Mouse (Mus musculus) lung, postnatal 0 days (tissue): Measurements from ENCODE around the gene Abtb2. TPM values are rescaled to one million over a fixed set of nuclear protein-coding genes. Genes with fewer than 3 reads are reported as not detected.

ENCODE experiments used
- ATAC-seq: fragments of 200-750 bp; cut with Nextera tagmentation; 2 replicates; pipeline ENCODE4 v1.8.0; 2017; ENCODE audit warnings: moderate library complexity
- DNase-seq: peaks from one replicate; pipeline ENCODE4 v3.0.0-alpha.2; 2016; ENCODE audit warnings: low spot score
- H3K27ac ChIP-seq: fragments of 300-500 bp; sonication (generic); 2 replicates; pipeline ENCODE4 v1.5.1; 2014; ENCODE audit warnings: antibody characterized with exemption, mild to moderate bottlenecking, low read length, mixed read lengths
- H3K27me3 ChIP-seq: fragments of 300-500 bp; sonication (generic); replicated peaks from 2 replicates; pipeline ENCODE4 v1.6.1; 2014; ENCODE audit warnings: low read length, mixed read lengths; ENCODE audit not compliant: insufficient read depth
- H3K36me3 ChIP-seq: fragments of 300-500 bp; sonication (generic); 2 replicates; pipeline ENCODE4 v1.6.1; 2014; ENCODE audit warnings: low read length, mixed read lengths; ENCODE audit not compliant: insufficient read depth
- H3K4me1 ChIP-seq: fragments of 300-500 bp; sonication (generic); 2 replicates; pipeline ENCODE4 v1.6.1; 2014; ENCODE audit warnings: antibody characterized with exemption, low read depth, low read length, mixed read lengths; ENCODE audit not compliant: insufficient read depth
- H3K4me2 ChIP-seq: fragments of 300-500 bp; sonication (generic); replicated peaks from 2 replicates; pipeline ENCODE4 v1.6.1; 2014; ENCODE audit warnings: low read depth, mild to moderate bottlenecking, low read length, moderate library complexity, mixed read lengths
- H3K4me3 ChIP-seq: fragments of 300-500 bp; sonication (generic); 2 replicates; pipeline ENCODE4 v1.5.1; 2014; ENCODE audit warnings: low read depth, low read length
- H3K9ac ChIP-seq: fragments of 300-500 bp; sonication (generic); replicated peaks from 2 replicates; pipeline ENCODE4 v1.6.1; 2014; ENCODE audit warnings: low read depth, mild to moderate bottlenecking
- H3K9me3 ChIP-seq: fragments of 300-500 bp; sonication (generic); 2 replicates; pipeline ENCODE4 v1.6.1; 2016; ENCODE audit warnings: low read length, mixed read lengths
- CTCF ChIP-seq: IDR thresholded peaks from 2 replicates; pipeline ENCODE4 v1.5.1; 2016; ENCODE audit warnings: antibody characterized with exemption, mild to moderate bottlenecking
- EP300 ChIP-seq: IDR thresholded peaks from 2 replicates; pipeline ENCODE4 v1.6.1; 2016; ENCODE audit warnings: antibody characterized with exemption, mild to moderate bottlenecking, control low read depth
- WGBS: fragments of 180-500 bp; shearing (Covaris S2); extraction: QIAGEN DNeasy Blood & Tissue Kit; methylation state at CpG from one replicate; pipeline ENCODE4 v1.1.7; 2014; 5-methylcytosine and 5-hydroxymethylcytosine counted together
- polyA plus RNA-seq: library from polyadenylated mRNA; unstranded; fragments of >200 nt; fragmentation: Nextera tagmentation; extraction: Ambion mirVana; gene quantifications from 2 replicates; pipeline ENCODE4 v1.2.1, GENCODE M21; 2015

Gene Abtb2
- polyA plus RNA-seq, 1 experiment from 2014 or later = 3.6 TPM

DNA sequence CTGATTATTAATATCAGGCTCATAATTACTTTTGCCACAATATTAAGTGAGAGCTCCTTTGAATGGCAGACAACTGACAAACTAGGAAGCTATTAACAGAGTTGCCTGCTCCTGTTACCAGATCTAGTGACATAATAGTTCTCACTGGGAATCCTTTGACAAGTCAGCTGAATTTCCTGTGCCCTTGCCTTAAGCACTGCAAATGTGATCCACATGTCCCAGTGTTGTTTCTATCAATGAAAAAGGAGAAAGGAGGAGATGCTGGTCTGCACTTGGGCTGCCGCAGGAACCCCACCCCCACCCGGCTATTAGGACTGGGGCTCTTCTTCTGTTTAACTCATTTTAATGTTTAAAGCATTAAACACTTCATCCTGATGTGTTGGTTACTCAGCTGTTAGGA lies 110.7 kb downstream of the Abtb2 start:
- no peak overlapping the region for H3K4me2 ChIP-seq
- TF ChIP-seq CTCF (no peak), EP300 (no peak)
- no peak for ATAC-seq
- no peaks in the 10 kb centered on the region for H3K27me3 ChIP-seq
- H3K27ac ChIP-seq = no peak overlapping the region
- 48% methylated on average over 2 of the region's 2 CpGs for WGBS
- DNase-seq = no peak
- H3K36me3 ChIP-seq = no peaks in the 10 kb centered on the region
- H3K4me1 ChIP-seq = no peaks in the 10 kb centered on the region; the same call in 1 of the 2 replicates
- no peaks in the 10 kb centered on the region for H3K9me3 ChIP-seq
- no peak overlapping the region for H3K9ac ChIP-seq
- no peak overlapping the region for H3K4me3 ChIP-seq

DNA sequence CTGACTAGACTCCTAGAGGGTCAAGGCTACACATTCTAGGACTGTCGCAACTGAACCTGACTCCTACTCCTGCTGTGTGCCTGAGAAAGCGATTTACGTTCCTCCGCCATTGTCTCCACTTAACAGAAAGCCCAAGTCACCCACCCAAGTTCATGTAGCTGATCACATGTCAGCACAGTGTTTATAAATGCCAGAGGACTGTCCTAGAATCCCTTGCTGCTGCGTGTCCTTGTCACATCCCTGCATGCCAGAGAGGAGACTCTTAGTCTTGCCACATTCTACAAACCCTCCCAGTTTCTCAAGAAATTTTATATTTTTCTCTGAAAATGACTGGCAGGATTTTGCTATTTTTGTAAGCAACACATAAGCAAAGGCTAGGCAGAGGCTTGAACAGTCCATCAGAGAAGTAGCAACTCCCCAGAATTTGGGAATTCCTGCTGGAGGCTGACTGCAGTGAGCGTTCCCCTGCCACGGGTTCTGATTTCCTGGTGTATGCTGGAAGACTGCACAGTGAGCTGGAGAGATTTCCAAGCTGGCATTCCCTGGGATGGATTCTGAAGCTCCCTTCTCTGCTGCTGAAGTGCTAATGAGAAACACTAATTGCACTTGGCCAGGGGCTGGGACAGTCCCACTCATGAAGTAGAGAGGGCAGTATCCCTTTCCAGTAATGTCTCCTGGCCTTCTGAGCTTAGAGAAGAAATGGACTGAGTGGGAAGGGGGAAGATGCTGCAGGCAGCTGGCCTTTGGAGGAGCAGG lies 111.7 kb downstream of the Abtb2 start:
- WGBS = 59% methylated on average over 7 of the region's 7 CpGs
- peaks cover 1% of the 10 kb centered on the region; the same call in 1 of the 2 replicates for H3K4me1 ChIP-seq
- ATAC-seq (peak; percentile 52), DNase-seq (peak; percentile 30)
- no peaks in the 10 kb centered on the region for H3K36me3 ChIP-seq
- H3K27ac ChIP-seq = no peak overlapping the region
- H3K4me3 ChIP-seq = no peak overlapping the region
- no peak overlapping the region for H3K9ac ChIP-seq
- H3K27me3 ChIP-seq = no peaks in the 10 kb centered on the region
- H3K9me3 ChIP-seq = no peaks in the 10 kb centered on the region
- TF ChIP-seq CTCF = no peak
- TF ChIP-seq EP300 = no peak
- no peak overlapping the region for H3K4me2 ChIP-seq

DNA sequence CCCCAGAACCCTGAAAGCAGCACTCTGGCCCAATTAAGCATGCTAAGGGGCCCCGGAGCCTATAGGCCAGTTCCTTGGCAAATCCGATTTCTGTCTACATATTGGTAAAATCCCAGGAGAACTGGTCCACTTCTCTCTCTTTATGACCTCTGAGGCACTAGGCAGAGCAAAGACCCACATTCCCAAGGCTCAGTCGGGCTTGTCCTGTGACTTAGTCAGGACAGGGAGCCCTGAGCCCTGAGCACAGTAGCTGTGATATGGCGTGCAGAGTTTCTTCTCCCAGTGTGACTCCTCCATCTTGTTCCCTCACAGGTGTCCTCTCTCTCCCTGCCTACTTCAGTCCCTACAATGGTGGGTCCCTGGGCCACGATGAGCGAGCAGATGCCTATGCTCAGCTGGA lies 112.3 kb downstream of the Abtb2 start:
- 95% methylated on average over 6 of the region's 6 CpGs for WGBS

DNA sequence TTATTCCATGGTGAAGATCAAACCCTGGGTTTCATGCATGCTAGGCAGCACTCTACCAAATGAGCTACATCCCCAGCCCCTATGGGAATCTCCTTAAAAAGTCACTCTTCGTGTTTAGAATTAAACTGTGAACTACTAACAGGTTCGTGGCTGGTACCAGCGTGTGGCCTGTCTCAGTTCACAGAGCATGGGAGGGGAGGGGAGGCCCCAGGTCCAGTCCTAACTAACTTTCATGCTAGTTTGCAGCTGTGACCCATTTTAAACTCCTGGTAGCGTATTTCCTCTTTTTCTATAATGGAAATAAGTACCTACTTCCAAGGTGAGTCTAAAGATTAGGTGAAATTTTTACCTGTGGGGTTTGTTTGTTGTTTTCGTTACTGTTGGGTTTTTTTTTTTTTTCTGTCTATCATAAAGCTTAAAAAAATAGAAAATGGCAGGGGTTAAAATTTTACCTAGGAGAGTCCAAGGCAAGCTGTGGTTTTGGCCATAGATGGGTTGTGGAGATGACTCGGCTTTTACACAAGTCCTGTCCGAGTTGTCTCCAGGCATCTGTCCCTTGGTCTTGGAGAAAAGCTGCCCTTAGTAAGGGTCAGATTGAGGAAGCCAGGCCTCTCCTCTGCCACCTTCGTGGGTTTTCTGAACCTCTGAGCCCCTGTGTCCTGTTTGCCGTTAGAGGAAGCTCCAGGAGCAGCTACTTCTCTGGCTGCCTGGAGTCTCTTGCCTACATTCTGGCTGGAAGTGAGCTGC lies 114.4 kb downstream of the Abtb2 start:
- Histone ChIP-seq H3K36me3 (no peaks in the 10 kb centered on the region), H3K9ac (no peak overlapping the region), H3K4me2 (no peak overlapping the region), H3K27me3 (no peaks in the 10 kb centered on the region), H3K27ac (no peak overlapping the region), H3K9me3 (no peaks in the 10 kb centered on the region), H3K4me3 (no peak overlapping the region), H3K4me1 (peaks cover 4% of the 10 kb centered on the region; the same call in 1 of the 2 replicates)
- WGBS = 80% methylated on average over 9 of the region's 9 CpGs
- DNase-seq = no peak
- TF ChIP-seq EP300 = no peak
- TF ChIP-seq CTCF = no peak
- ATAC-seq = no peak

More for the DNA sequence above, 112.3 kb downstream of the Abtb2 start:
- Histone ChIP-seq H3K4me2 (no peak overlapping the region), H3K27ac (no peak overlapping the region), H3K36me3 (no peaks in the 10 kb centered on the region), H3K27me3 (no peaks in the 10 kb centered on the region), H3K9ac (no peak overlapping the region), H3K4me1 (peaks cover 4% of the 10 kb centered on the region; the same call in 1 of the 2 replicates), H3K4me3 (no peak overlapping the region), H3K9me3 (no peaks in the 10 kb centered on the region)
- TF ChIP-seq EP300 (no peak), CTCF (no peak)
- ATAC-seq (no peak), DNase-seq (no peak)

DNA sequence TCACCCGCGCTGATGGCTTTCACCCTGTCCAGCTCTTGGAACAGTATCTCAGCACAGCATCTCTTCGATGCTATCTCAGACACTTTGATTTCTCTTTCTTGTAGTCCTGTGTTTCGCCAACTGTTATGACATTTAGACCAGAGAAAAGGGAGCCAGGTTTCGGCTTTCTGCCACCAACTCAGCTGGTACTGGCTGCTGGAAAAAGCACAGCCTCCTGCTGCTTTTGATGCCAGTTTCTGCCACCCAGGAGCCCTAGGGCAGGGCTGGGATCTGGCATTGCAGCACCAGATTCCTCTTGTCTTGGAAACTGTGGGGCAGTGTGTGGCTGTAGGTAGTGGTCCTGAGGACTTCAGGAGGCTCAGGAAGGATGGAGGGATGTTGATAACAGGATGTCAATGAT lies 115.0 kb downstream of the Abtb2 start:
- peaks cover 4% of the 10 kb centered on the region; the same call in 1 of the 2 replicates for H3K4me1 ChIP-seq
- H3K9me3 ChIP-seq = no peaks in the 10 kb centered on the region
- no peak overlapping the region for H3K4me2 ChIP-seq
- no peak overlapping the region for H3K4me3 ChIP-seq
- WGBS = 86% methylated on average over 5 of the region's 5 CpGs
- DNase-seq (no peak), ATAC-seq (no peak)
- H3K9ac ChIP-seq = no peak overlapping the region
- H3K27me3 ChIP-seq = no peaks in the 10 kb centered on the region
- TF ChIP-seq CTCF = no peak
- no peak for TF ChIP-seq EP300
- H3K27ac ChIP-seq = no peak overlapping the region
- no peaks in the 10 kb centered on the region for H3K36me3 ChIP-seq

DNA sequence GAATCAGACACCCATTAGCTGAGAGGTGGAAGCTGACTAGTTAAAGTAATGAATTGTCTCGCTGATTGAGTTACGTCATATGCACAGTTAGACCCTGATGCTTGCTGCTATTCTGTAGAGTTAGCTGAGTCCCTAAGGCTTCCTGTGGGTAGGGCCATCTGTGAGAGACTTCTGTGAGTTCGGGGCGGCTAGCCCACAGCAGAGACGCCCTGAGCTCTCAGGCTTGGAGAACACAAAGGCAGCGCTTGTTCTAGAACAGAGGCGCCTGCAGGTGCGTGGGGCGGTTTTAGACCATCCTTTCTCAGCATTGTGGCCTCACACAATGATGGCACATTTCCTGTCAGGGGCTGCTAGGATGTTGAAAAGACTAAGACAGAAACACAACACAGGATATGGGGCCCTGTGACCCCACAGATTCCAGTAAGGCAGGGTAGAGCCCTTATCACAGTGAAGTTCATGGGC lies 116.2 kb downstream of the Abtb2 start:
- H3K36me3 ChIP-seq = no peaks in the 10 kb centered on the region
- H3K4me3 ChIP-seq = no peak overlapping the region
- H3K9ac ChIP-seq = no peak overlapping the region
- DNase-seq (no peak), ATAC-seq (peak; percentile 20; the same call in 1 of the 2 replicates)
- peak overlapping the region; percentile 20; the same call in 1 of the 2 replicates for H3K27ac ChIP-seq
- H3K27me3 ChIP-seq = no peaks in the 10 kb centered on the region
- WGBS = 64% methylated on average over 9 of the region's 9 CpGs
- no peaks in the 10 kb centered on the region for H3K9me3 ChIP-seq
- no peak overlapping the region for H3K4me2 ChIP-seq
- peaks cover 4% of the 10 kb centered on the region; the same call in 1 of the 2 replicates for H3K4me1 ChIP-seq
- TF ChIP-seq EP300 (no peak), CTCF (no peak)
